Mouse (Mus musculus) stomach, postnatal 0 days (tissue): ENCODE measurements at regions not wholly inside any gene's neighbourhood (a gene's known extent, or its start where the extent isn't known, plus 50 kb on each side); places are given as distances from the start of the nearest gene placed in this dataset.

Experiments
- CTCF ChIP-seq: IDR thresholded peaks from 2 replicates; pipeline ENCODE4 v1.5.1; 2016; ENCODE audit warnings: antibody characterized with exemption, low read depth, mild to moderate bottlenecking, moderate library complexity
- EP300 ChIP-seq: optimal IDR thresholded peaks from 2 replicates; pipeline ENCODE3; 2016; ENCODE audit warnings: antibody characterized with exemption

- TF ChIP-seq CTCF (no peak), EP300 (no peak)
These were observed 151.0 kb upstream of the 2610301B20Rik start for GRCm38 (mm10) chr4:10723341-10723740.
